Mouse (Mus musculus) spleen, adult 2 months (tissue): ENCODE results near the gene Spata2. TPM values are rescaled to one million over a fixed set of nuclear protein-coding genes. Genes with fewer than 3 reads are reported as not detected.

Experiments used
- DNase-seq, 2 experiments: peaks; one replicate each; pipeline versions ENCODE4 v3.0.0 to v3.0.0-alpha.2; 2012 to 2021; ENCODE audit warnings: low spot score in 2 of 2, low read depth in 1 of 2
- H3K27ac ChIP-seq: fragments of 200-500 bp; 2 replicates; pipeline ENCODE4 v1.5.1; 2012; ENCODE audit warnings: low read length, inconsistent platforms; ENCODE audit not compliant: insufficient read depth
- H3K27me3 ChIP-seq: fragments of 200-500 bp; 2 replicates; pipeline ENCODE4 v1.6.1; 2012; ENCODE audit warnings: mild to moderate bottlenecking, moderate library complexity, low read length, inconsistent platforms; ENCODE audit not compliant: control insufficient read depth, insufficient read depth
- H3K36me3 ChIP-seq: fragments of 200-500 bp; 2 replicates; pipeline ENCODE4 v1.6.1; 2012; ENCODE audit warnings: mild to moderate bottlenecking, low read length, inconsistent platforms; ENCODE audit not compliant: control insufficient read depth, insufficient read depth
- H3K4me1 ChIP-seq: fragments of 200-500 bp; 2 replicates; pipeline ENCODE4 v1.6.1; 2011; ENCODE audit warnings: inconsistent platforms; ENCODE audit not compliant: control insufficient read depth, insufficient read depth, insufficient read length
- H3K4me3 ChIP-seq: fragments of 200-500 bp; 2 replicates; pipeline ENCODE4 v1.5.1; 2011; ENCODE audit warnings: mild to moderate bottlenecking, inconsistent platforms; ENCODE audit not compliant: insufficient read depth, insufficient read length; ENCODE audit errors: extremely low read depth
- CTCF ChIP-seq: fragments of 200-500 bp; IDR thresholded peaks from 2 replicates; pipeline ENCODE4 v1.5.1; 2011; ENCODE audit warnings: mild to moderate bottlenecking, inconsistent platforms; ENCODE audit not compliant: insufficient read depth, insufficient read length, insufficient replicate concordance; ENCODE audit errors: extremely low read depth
- POLR2A ChIP-seq: fragments of 200-500 bp; IDR thresholded peaks from 2 replicates; pipeline ENCODE4 v1.6.1; 2011; ENCODE audit warnings: low read depth, low read length, inconsistent platforms
- WGBS: fragments of 180-500 bp; shearing (Covaris S2); methylation state at CpG from one replicate; pipeline ENCODE4 v1.1.7; 2018; 5-methylcytosine and 5-hydroxymethylcytosine counted together
- polyA plus RNA-seq: library from polyadenylated mRNA; depleted of rRNA; stranded (reverse); fragments of >200 nt; gene quantifications from 2 replicates; pipeline ENCODE4 v1.2.3, GENCODE M21; 2012

The Spata2 gene
- polyA plus RNA-seq, 1 experiment = 23.3 TPM

- H3K4me3 ChIP-seq = no peak overlapping the region
Observed at GRCm38 (mm10) chr2:167482681-167483080, 10.0 kb downstream of the Spata2 start.

GRCm38 (mm10) chr2:167479501-167479900 lies 13.2 kb downstream of the Spata2 start:
- TF ChIP-seq POLR2A (no peak), CTCF (no peak)
- Histone ChIP-seq H3K4me3 (no peak overlapping the region), H3K4me1 (peaks cover 4% of the 10 kb centered on the region; the same call in 1 of the 2 replicates), H3K27ac (no peak overlapping the region), H3K27me3 (no peaks in the 10 kb centered on the region), H3K36me3 (peaks cover 23% of the 10 kb centered on the region)
- WGBS = 87% methylated on average over 1 of the region's 1 CpGs
- no peak for DNase-seq

More at GRCm38 (mm10) chr2:167482681-167483080, 10.0 kb downstream of the Spata2 start:
- Histone ChIP-seq H3K4me1 (no peaks in the 10 kb centered on the region; the same call in 1 of the 2 replicates), H3K27ac (0 out of 2 replicates have a peak overlapping the region, but pooled peaks have one; percentile 1), H3K27me3 (no peaks in the 10 kb centered on the region), H3K36me3 (peaks cover 22% of the 10 kb centered on the region)
- no peak for DNase-seq
- 86% methylated on average over 4 of the region's 4 CpGs for WGBS
- TF ChIP-seq POLR2A (no peak), CTCF (no peak)

- WGBS = 70% methylated on average over 2 of the region's 2 CpGs
Observed at GRCm38 (mm10) chr2:167478128-167478527, 14.6 kb downstream of the Spata2 start.

GRCm38 (mm10) chr2:167476762-167477161 lies 15.9 kb downstream of the Spata2 start:
- Histone ChIP-seq H3K36me3 (peaks cover 21% of the 10 kb centered on the region), H3K4me3 (no peak overlapping the region), H3K27ac (no peak overlapping the region), H3K4me1 (peaks cover 4% of the 10 kb centered on the region; the same call in 1 of the 2 replicates), H3K27me3 (no peaks in the 10 kb centered on the region)
- WGBS = 47% methylated on average over 4 of the region's 4 CpGs
- no peak for DNase-seq
- TF ChIP-seq POLR2A = no peak

More at GRCm38 (mm10) chr2:167478128-167478527, 14.6 kb downstream of the Spata2 start:
- peaks cover 17% of the 10 kb centered on the region for H3K36me3 ChIP-seq
- DNase-seq = no peak
- no peak overlapping the region for H3K27ac ChIP-seq
- H3K27me3 ChIP-seq = no peaks in the 10 kb centered on the region
- H3K4me3 ChIP-seq = no peak overlapping the region
- no peak for TF ChIP-seq CTCF
- no peak for TF ChIP-seq POLR2A
- peaks cover 4% of the 10 kb centered on the region; the same call in 1 of the 2 replicates for H3K4me1 ChIP-seq

- H3K4me3 ChIP-seq = no peak overlapping the region
- WGBS = 43% methylated on average over 7 of the region's 7 CpGs
- no peak overlapping the region for H3K27ac ChIP-seq
Observed at GRCm38 (mm10) chr2:167476200-167476688, 16.4 kb downstream of the Spata2 start.

GRCm38 (mm10) chr2:167475596-167475995 lies 17.1 kb downstream of the Spata2 start:
- no peaks in the 10 kb centered on the region for H3K27me3 ChIP-seq
- no peak overlapping the region for H3K27ac ChIP-seq
- DNase-seq = no peak
- TF ChIP-seq POLR2A (no peak), CTCF (no peak)
- no peak overlapping the region for H3K4me3 ChIP-seq
- H3K36me3 ChIP-seq = peaks cover 29% of the 10 kb centered on the region
- 88% methylated on average over 5 of the region's 5 CpGs for WGBS
- peaks cover 4% of the 10 kb centered on the region; the same call in 1 of the 2 replicates for H3K4me1 ChIP-seq

More at GRCm38 (mm10) chr2:167476200-167476688, 16.4 kb downstream of the Spata2 start:
- no peak for DNase-seq
- Histone ChIP-seq H3K27me3 (no peaks in the 10 kb centered on the region), H3K36me3 (peaks cover 25% of the 10 kb centered on the region), H3K4me1 (peaks cover 4% of the 10 kb centered on the region; the same call in 1 of the 2 replicates)
- TF ChIP-seq CTCF = no peak
- no peak for TF ChIP-seq POLR2A

GRCm38 (mm10) chr2:167474218-167474617 lies 18.5 kb downstream of the Spata2 start:
- H3K36me3 ChIP-seq = peaks cover 34% of the 10 kb centered on the region
- H3K27me3 ChIP-seq = no peaks in the 10 kb centered on the region
- 97% methylated on average over 6 of the region's 6 CpGs for WGBS
- H3K4me1 ChIP-seq = peaks cover 4% of the 10 kb centered on the region; the same call in 1 of the 2 replicates
- no peak overlapping the region for H3K27ac ChIP-seq
- no peak overlapping the region for H3K4me3 ChIP-seq
- TF ChIP-seq CTCF (no peak), POLR2A (no peak)
- DNase-seq = no peak
